Mouse (Mus musculus): ENCODE data around the gene Rps6ka4.

GRCm38 (mm10) chr19:6852393-6853305, 12.2 kb upstream of the Rps6ka4 start:
- TF ChIP-seq CTCF (IDR thresholded peaks at IDR 0.05; ENCODE audit: extremely low read depth, insufficient read depth, low read length) = no peak
- TF ChIP-seq POLR2A (IDR thresholded peaks at IDR 0.05; ENCODE audit: extremely low read depth, insufficient read depth, low read length) = no peak

All from cortical plate, adult 2 months (tissue).